Mouse (Mus musculus) ES-Bruce4 (cell line): ENCODE data around the gene Slc23a2. TPM values are rescaled to one million over a fixed set of nuclear protein-coding genes. Genes with fewer than 3 reads are reported as not detected.

Experiments
- H3K27ac ChIP-seq: 2 replicates; pipeline ENCODE4 v1.5.1; 2012; ENCODE audit warnings: low read length, inconsistent platforms; ENCODE audit not compliant: insufficient read depth
- H3K27me3 ChIP-seq: 2 replicates; pipeline ENCODE4 v1.6.1; 2012; ENCODE audit warnings: mild to moderate bottlenecking, low read length, inconsistent platforms; ENCODE audit not compliant: control insufficient read depth, poor library complexity, insufficient read depth, severe bottlenecking
- H3K36me3 ChIP-seq: 2 replicates; pipeline ENCODE4 v1.6.1; 2012; ENCODE audit warnings: inconsistent platforms, mild to moderate bottlenecking, low read length, moderate library complexity; ENCODE audit not compliant: control insufficient read depth, poor library complexity, insufficient read depth, severe bottlenecking
- H3K4me1 ChIP-seq: one replicate; pipeline ENCODE4 v1.8.1; 2011; ENCODE audit warnings: low read length; ENCODE audit not compliant: control insufficient read depth, insufficient read depth
- H3K4me3 ChIP-seq: 2 replicates; pipeline ENCODE4 v1.5.1; 2011; ENCODE audit warnings: low read depth, mild to moderate bottlenecking, low read length
- H3K9ac ChIP-seq: 2 replicates; pipeline ENCODE4 v1.6.1; 2012; ENCODE audit warnings: low read depth, mild to moderate bottlenecking, inconsistent platforms; ENCODE audit not compliant: poor library complexity, severe bottlenecking
- H3K9me3 ChIP-seq: replicated peaks from 2 replicates; pipeline ENCODE4 v1.6.1; 2012; ENCODE audit warnings: mild to moderate bottlenecking, low read length, inconsistent platforms; ENCODE audit not compliant: control insufficient read depth, poor library complexity, insufficient read depth, severe bottlenecking
- CTCF ChIP-seq: IDR thresholded peaks from one replicate; pipeline ENCODE4 v1.8.1; 2011; ENCODE audit warnings: low read depth, low read length
- EP300 ChIP-seq: IDR thresholded peaks from 2 replicates; pipeline ENCODE4 v1.6.1; 2011; ENCODE audit warnings: low read depth, low read length; ENCODE audit not compliant: insufficient read depth
- POLR2A ChIP-seq: IDR thresholded peaks from one replicate; pipeline ENCODE4 v1.8.1; 2011; ENCODE audit warnings: low read length; ENCODE audit not compliant: insufficient read depth
- polyA plus RNA-seq: library from polyadenylated mRNA; stranded (reverse); fragments of >200 nt; gene quantifications from 2 replicates; pipeline ENCODE4 v1.2.4, GENCODE M21; 2011; ENCODE audit warnings: low read depth; ENCODE audit not compliant: missing spikeins, insufficient read depth, insufficient read length

Slc23a2 gene
- polyA plus RNA-seq, 1 experiment: 20.8 TPM

DNA sequence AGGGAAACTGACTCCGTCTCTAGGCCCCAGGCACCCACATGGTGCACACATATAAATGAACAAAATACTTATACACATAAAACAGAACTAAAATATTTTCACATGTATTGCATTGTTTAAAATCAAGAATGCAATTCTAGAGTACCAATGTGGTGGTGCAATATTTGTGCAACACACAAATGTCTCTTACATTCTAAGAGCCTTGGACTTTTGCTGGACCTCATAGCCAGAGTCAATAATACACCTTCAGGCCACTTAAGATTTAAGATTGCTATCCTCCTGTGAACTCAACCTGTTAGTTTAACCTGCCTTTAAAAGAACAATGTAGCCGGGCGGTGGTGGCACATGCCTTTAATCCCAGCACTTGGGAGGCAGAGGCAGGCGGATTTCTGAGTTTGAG is 98.2 kb downstream of the Slc23a2 start:
- Histone ChIP-seq H3K9ac (no peak overlapping the region), H3K9me3 (no peaks in the 10 kb centered on the region), H3K36me3 (no peaks in the 10 kb centered on the region), H3K27ac (no peak overlapping the region), H3K4me1 (peaks cover 7% of the 10 kb centered on the region), H3K4me3 (no peak overlapping the region), H3K27me3 (no peaks in the 10 kb centered on the region)
- TF ChIP-seq EP300 (no peak), POLR2A (no peak), CTCF (no peak)

DNA sequence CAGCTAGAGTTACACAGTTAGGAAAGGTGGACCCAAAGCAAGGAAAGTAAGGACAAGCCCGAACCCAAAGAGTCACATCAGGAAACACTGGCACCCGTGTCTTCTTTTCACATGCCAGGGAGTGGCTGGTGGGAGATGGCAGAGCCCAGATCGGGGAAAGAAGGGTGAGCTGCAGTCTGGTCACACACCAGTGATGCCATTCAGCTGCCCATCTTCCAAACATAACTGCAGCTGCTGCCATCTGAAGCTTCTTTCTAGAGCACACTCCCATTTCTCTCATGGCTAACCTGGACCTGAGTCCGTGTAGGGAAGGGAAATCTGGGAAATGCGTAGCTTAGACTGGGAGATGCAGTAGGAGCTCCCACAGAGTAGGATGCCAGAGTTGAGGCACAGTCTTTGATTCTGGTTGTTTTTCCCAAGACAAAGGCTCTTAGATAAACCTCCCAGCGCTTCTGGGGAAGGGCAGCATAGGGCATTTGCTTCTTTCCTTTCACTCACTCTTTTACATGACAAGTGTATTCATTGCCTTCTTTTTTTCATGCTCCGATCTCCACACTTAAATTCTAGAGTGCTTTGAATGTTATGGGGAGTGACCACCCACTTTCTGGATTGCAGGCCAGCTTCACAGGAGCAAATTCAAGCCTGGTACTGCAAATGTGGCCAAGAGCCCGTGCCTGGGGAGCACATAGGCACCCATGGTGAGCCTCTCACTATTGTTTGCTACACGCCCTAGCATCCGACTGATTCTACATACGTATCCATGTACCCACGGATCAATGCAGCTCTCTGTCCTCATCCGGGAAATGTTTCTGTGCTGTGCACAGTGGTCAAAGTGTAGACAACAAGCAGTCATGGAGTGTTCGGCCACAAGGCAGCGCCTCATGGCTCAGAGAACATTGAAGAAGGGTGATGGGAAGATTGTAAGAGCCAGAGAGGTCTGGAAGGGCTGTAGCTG is 100.3 kb downstream of the Slc23a2 start:
- Histone ChIP-seq H3K9ac (no peak overlapping the region), H3K36me3 (no peaks in the 10 kb centered on the region), H3K27me3 (no peaks in the 10 kb centered on the region), H3K4me3 (no peak overlapping the region), H3K4me1 (peaks cover 9% of the 10 kb centered on the region), H3K27ac (no peak overlapping the region), H3K9me3 (no peaks in the 10 kb centered on the region)
- no peak for TF ChIP-seq EP300
- no peak for TF ChIP-seq CTCF
- TF ChIP-seq POLR2A: no peak

DNA sequence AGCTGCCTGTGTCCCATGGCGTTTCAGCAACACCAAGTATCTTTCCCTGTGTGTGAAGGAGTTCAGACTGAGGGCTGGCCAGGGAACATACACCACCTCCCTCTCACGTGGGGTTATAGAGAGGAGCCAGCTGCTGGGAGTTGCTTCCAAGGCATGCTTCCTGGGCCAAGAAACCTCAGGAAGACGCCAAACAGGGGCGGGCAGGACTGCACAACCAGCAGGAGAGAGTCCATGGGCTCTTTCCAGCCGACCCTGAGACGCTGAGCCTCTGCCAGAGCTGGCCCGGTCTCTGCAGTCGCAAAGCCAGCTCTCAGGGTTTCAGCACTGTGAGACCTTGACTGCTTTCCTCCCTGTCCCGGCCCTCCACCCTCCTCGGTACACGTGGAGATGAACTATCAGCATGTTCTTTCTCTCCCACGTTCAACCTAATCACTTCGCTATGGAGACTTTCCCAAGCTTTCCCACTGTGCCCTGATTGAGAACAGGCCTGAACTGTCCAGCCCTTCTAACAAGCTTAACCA is 101.7 kb downstream of the Slc23a2 start:
- no peak overlapping the region for H3K9ac ChIP-seq
- H3K4me3 ChIP-seq: no peak overlapping the region
- H3K27me3 ChIP-seq: no peaks in the 10 kb centered on the region
- H3K4me1 ChIP-seq: peaks cover 9% of the 10 kb centered on the region
- no peaks in the 10 kb centered on the region for H3K36me3 ChIP-seq
- no peak for TF ChIP-seq CTCF
- no peak for TF ChIP-seq EP300
- TF ChIP-seq POLR2A: no peak
- H3K9me3 ChIP-seq: no peaks in the 10 kb centered on the region
- no peak overlapping the region for H3K27ac ChIP-seq

DNA sequence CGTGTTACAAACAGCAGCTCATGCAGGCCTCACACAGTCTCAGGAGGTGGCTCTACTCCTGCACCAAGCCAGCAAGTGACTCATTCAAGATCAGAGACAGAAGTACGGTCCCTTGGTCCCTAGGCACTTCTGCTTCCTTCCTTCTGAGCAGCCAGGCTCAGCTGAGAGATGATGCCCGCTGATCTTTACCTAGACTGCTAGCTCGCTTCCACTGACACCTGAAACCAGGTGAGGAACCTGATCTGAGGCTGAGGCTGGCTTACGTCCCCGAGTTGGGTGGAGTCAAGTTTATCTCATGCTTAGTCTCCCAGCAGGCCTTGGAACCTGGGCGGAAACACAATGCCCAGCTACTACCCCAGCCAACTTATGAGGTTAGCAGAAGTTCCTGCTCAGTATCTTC is 105.0 kb downstream of the Slc23a2 start:
- Histone ChIP-seq H3K27ac (no peak overlapping the region), H3K4me1 (peaks cover 6% of the 10 kb centered on the region), H3K9ac (no peak overlapping the region), H3K36me3 (no peaks in the 10 kb centered on the region), H3K4me3 (no peak overlapping the region), H3K9me3 (no peaks in the 10 kb centered on the region), H3K27me3 (no peaks in the 10 kb centered on the region)
- TF ChIP-seq EP300 (no peak), POLR2A (no peak), CTCF (no peak)

DNA sequence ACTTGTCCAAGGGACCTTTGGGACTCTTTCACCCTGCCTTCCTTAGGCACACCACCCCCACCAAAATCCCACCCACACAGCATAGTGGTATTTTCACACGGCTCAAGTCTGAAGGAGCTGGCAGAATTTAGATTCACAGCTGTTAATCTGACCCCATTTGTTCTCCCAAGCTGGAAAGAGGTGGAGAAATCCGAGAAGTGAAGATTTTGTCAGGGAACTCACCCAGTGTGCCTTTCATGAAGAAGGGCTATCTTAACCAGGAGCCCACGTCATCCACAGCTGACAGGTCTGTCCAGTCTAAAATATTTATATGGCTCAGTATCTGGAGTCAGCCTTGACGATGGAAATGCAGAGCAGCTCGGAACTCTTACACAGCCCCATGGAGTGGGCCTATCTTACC is 108.6 kb downstream of the Slc23a2 start:
- H3K9me3 ChIP-seq: no peaks in the 10 kb centered on the region
- H3K27me3 ChIP-seq: no peaks in the 10 kb centered on the region
- H3K27ac ChIP-seq: no peak overlapping the region
- H3K36me3 ChIP-seq: no peaks in the 10 kb centered on the region
- no peak overlapping the region for H3K9ac ChIP-seq
- TF ChIP-seq CTCF: no peak
- TF ChIP-seq POLR2A: no peak
- TF ChIP-seq EP300: no peak
- H3K4me1 ChIP-seq: peaks cover 2% of the 10 kb centered on the region
- no peak overlapping the region for H3K4me3 ChIP-seq

DNA sequence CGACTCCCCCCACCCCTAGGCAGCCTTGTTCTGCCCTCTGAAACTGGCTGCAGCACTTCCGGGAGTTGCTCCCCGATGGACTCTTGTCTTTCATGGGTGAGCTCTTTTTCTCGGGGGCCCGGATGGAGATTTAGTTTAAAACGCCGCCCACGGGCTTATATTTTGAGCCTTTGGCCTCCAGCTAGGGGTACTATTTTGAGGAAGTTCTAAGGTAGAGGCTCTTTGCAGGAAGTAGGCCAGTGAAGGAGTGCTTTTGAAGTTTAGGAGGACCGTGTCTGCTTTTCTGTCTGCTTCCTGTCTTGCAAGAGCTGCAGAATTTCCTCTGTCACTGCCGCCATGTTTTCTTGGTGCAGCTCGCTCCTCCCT is 109.5 kb downstream of the Slc23a2 start:
- Histone ChIP-seq H3K4me1 (peaks cover 2% of the 10 kb centered on the region), H3K4me3 (no peak overlapping the region), H3K9ac (no peak overlapping the region), H3K27me3 (no peaks in the 10 kb centered on the region), H3K9me3 (no peaks in the 10 kb centered on the region), H3K36me3 (no peaks in the 10 kb centered on the region), H3K27ac (no peak overlapping the region)
- TF ChIP-seq EP300: no peak
- TF ChIP-seq POLR2A: no peak
- no peak for TF ChIP-seq CTCF
